Mouse (Mus musculus) liver, embryonic 13.5 days (tissue): ENCODE results near the gene Nrarp. TPM values are rescaled to one million over a fixed set of nuclear protein-coding genes. Genes with fewer than 3 reads are reported as not detected.

Experiments
- ATAC-seq: fragments of 200-750 bp; cut with Nextera tagmentation; 2 replicates; pipeline ENCODE4 v1.8.0; 2017; ENCODE audit warnings: low read depth, mild to moderate bottlenecking, moderate number of reproducible peaks, moderate library complexity
- DNase-seq: peaks from one replicate; pipeline ENCODE4 v3.0.0; 2022
- H3K27ac ChIP-seq: fragments of 300-500 bp; sonication (generic); 2 replicates; pipeline ENCODE4 v1.5.1; 2015; ENCODE audit warnings: moderate library complexity, mild to moderate bottlenecking, inconsistent platforms
- H3K27me3 ChIP-seq: fragments of 300-500 bp; sonication (generic); 2 replicates; pipeline ENCODE4 v1.6.1; 2015; ENCODE audit warnings: mild to moderate bottlenecking, inconsistent platforms
- H3K36me3 ChIP-seq: fragments of 300-500 bp; sonication (generic); 2 replicates; pipeline ENCODE4 v1.6.1; 2015; ENCODE audit warnings: mild to moderate bottlenecking, inconsistent platforms
- H3K4me1 ChIP-seq: fragments of 300-500 bp; sonication (generic); replicated peaks from 2 replicates; pipeline ENCODE4 v1.6.1; 2015; ENCODE audit warnings: inconsistent platforms
- H3K4me2 ChIP-seq: fragments of 300-500 bp; sonication (generic); 2 replicates; pipeline ENCODE4 v1.6.1; 2015; ENCODE audit warnings: inconsistent platforms, mild to moderate bottlenecking, moderate library complexity
- H3K4me3 ChIP-seq: fragments of 300-500 bp; sonication (generic); replicated peaks from 2 replicates; pipeline ENCODE4 v1.5.1; 2015; ENCODE audit warnings: mild to moderate bottlenecking, inconsistent platforms
- H3K9ac ChIP-seq: fragments of 300-500 bp; sonication (generic); 2 replicates; pipeline ENCODE4 v1.6.1; 2015; ENCODE audit warnings: mild to moderate bottlenecking, inconsistent platforms
- H3K9me3 ChIP-seq: fragments of 300-500 bp; sonication (generic); replicated peaks from 2 replicates; pipeline ENCODE4 v1.6.1; 2016; ENCODE audit warnings: inconsistent platforms
- WGBS: fragments of 180-500 bp; shearing (Covaris S2); methylation state at CpG from one replicate; pipeline ENCODE4 v1.1.7; 2015; ENCODE audit not compliant: insufficient replicate concordance; 5-methylcytosine and 5-hydroxymethylcytosine counted together
- polyA plus RNA-seq: library from polyadenylated mRNA; unstranded; fragments of >200 nt; fragmentation: Nextera tagmentation; extraction: Ambion mirVana; gene quantifications from 2 replicates; pipeline ENCODE4 v1.2.1, GENCODE M21; 2015

The Nrarp gene
- 2.5 and 2.6 TPM in 2 replicates for polyA plus RNA-seq

- H3K36me3 ChIP-seq = no peaks in the 10 kb centered on the region
- H3K4me3 ChIP-seq = peak within 1 kb of the TSS; percentile 70
- WGBS = under 1% methylated on average over 35 of the region's 35 CpGs
Measured at GRCm38 (mm10) chr2:25180478-25180903, at the start of gene Nrarp. Gene Nrarp, plus strand, starts transcription at chr2:25180758.

GRCm38 (mm10) chr2:25131601-25132000 is 49.0 kb upstream of the Nrarp start:
- Histone ChIP-seq H3K4me2 (peak overlapping the region; percentile 35), H3K4me1 (peaks cover 62% of the 10 kb centered on the region), H3K4me3 (no peak overlapping the region), H3K27me3 (no peaks in the 10 kb centered on the region), H3K27ac (peak overlapping the region; percentile 50), H3K9me3 (no peaks in the 10 kb centered on the region), H3K9ac (peak overlapping the region; percentile 34; the same call in 1 of the 2 replicates), H3K36me3 (no peaks in the 10 kb centered on the region)
- peak; percentile 87 for ATAC-seq
- WGBS = 19% methylated on average over 9 of the region's 9 CpGs
- peak; percentile 51 for DNase-seq

More at GRCm38 (mm10) chr2:25180478-25180903, at the start of gene Nrarp:
- peak within 1 kb of the TSS; percentile 86 for H3K27ac ChIP-seq
- peak within 1 kb of the TSS; percentile 98 for H3K4me2 ChIP-seq
- peaks cover 73% of the 10 kb centered on the region for H3K4me1 ChIP-seq
- ATAC-seq = peak; percentile 80
- peak within 1 kb of the TSS; percentile 77 for H3K9ac ChIP-seq
- no peaks in the 10 kb centered on the region for H3K9me3 ChIP-seq
- peak; percentile 84 for DNase-seq
- H3K27me3 ChIP-seq = peaks cover 88% of the 10 kb centered on the region

- Histone ChIP-seq H3K27ac (peak overlapping the region; percentile 80), H3K27me3 (no peaks in the 10 kb centered on the region), H3K4me3 (no peak overlapping the region), H3K4me1 (peaks cover 51% of the 10 kb centered on the region), H3K9ac (no peak overlapping the region), H3K4me2 (peak overlapping the region; percentile 6; the same call in 1 of the 2 replicates), H3K36me3 (no peaks in the 10 kb centered on the region), H3K9me3 (no peaks in the 10 kb centered on the region)
- WGBS = 12% methylated on average over 6 of the region's 6 CpGs
- DNase-seq (peak; percentile 59), ATAC-seq (peak; percentile 97)
Measured at GRCm38 (mm10) chr2:25137832-25138231, 42.7 kb upstream of the Nrarp start.

GRCm38 (mm10) chr2:25141185-25141584 is 39.4 kb upstream of the Nrarp start:
- DNase-seq (no peak), ATAC-seq (no peak)
- Histone ChIP-seq H3K27me3 (no peaks in the 10 kb centered on the region), H3K4me1 (peaks cover 36% of the 10 kb centered on the region), H3K4me3 (no peak overlapping the region), H3K27ac (no peak overlapping the region), H3K4me2 (no peak overlapping the region), H3K36me3 (no peaks in the 10 kb centered on the region), H3K9me3 (no peaks in the 10 kb centered on the region), H3K9ac (no peak overlapping the region)
- 70% methylated on average over 4 of the region's 4 CpGs for WGBS

- WGBS = 83% methylated on average over 5 of the region's 5 CpGs
- DNase-seq (no peak), ATAC-seq (no peak)
- Histone ChIP-seq H3K4me3 (no peak overlapping the region), H3K36me3 (no peaks in the 10 kb centered on the region), H3K27ac (no peak overlapping the region), H3K9ac (no peak overlapping the region), H3K4me2 (no peak overlapping the region), H3K27me3 (0 out of 2 replicates have a peak, but pooled peaks cover 3% of the 10 kb centered on the region), H3K9me3 (no peaks in the 10 kb centered on the region), H3K4me1 (peaks cover 28% of the 10 kb centered on the region)
Measured at GRCm38 (mm10) chr2:25141921-25142320, 38.6 kb upstream of the Nrarp start.

- H3K36me3 ChIP-seq = no peaks in the 10 kb centered on the region
- no peak overlapping the region for H3K27ac ChIP-seq
- 47% methylated on average over 6 of the region's 6 CpGs for WGBS
- H3K27me3 ChIP-seq = 0 out of 2 replicates have a peak, but pooled peaks cover 4% of the 10 kb centered on the region
- ATAC-seq (no peak), DNase-seq (no peak)
- H3K4me3 ChIP-seq = no peak overlapping the region
- no peak overlapping the region for H3K4me2 ChIP-seq
- H3K9ac ChIP-seq = no peak overlapping the region
- H3K4me1 ChIP-seq = peaks cover 9% of the 10 kb centered on the region
- H3K9me3 ChIP-seq = no peaks in the 10 kb centered on the region
Measured at GRCm38 (mm10) chr2:25145346-25145745, 35.2 kb upstream of the Nrarp start.

GRCm38 (mm10) chr2:25147398-25147797 is 33.2 kb upstream of the Nrarp start:
- WGBS = 76% methylated on average over 5 of the region's 5 CpGs
- ATAC-seq = no peak

GRCm38 (mm10) chr2:25147892-25148291 is 32.7 kb upstream of the Nrarp start:
- H3K36me3 ChIP-seq = no peaks in the 10 kb centered on the region
- no peak overlapping the region for H3K9ac ChIP-seq
- ATAC-seq = no peak
- H3K27ac ChIP-seq = no peak overlapping the region
- H3K4me2 ChIP-seq = no peak overlapping the region
- DNase-seq = no peak
- H3K4me3 ChIP-seq = no peak overlapping the region
- 0 out of 2 replicates have a peak, but pooled peaks cover 4% of the 10 kb centered on the region for H3K27me3 ChIP-seq
- no peaks in the 10 kb centered on the region for H3K9me3 ChIP-seq
- WGBS = 77% methylated on average over 5 of the region's 5 CpGs
- peaks cover 14% of the 10 kb centered on the region for H3K4me1 ChIP-seq

More at GRCm38 (mm10) chr2:25147398-25147797, 33.2 kb upstream of the Nrarp start:
- Histone ChIP-seq H3K4me3 (no peak overlapping the region), H3K9ac (no peak overlapping the region), H3K9me3 (no peaks in the 10 kb centered on the region), H3K27ac (no peak overlapping the region), H3K36me3 (no peaks in the 10 kb centered on the region), H3K4me1 (peaks cover 9% of the 10 kb centered on the region), H3K27me3 (0 out of 2 replicates have a peak, but pooled peaks cover 4% of the 10 kb centered on the region), H3K4me2 (no peak overlapping the region)
- DNase-seq = no peak

GRCm38 (mm10) chr2:25149643-25150042 is 30.9 kb upstream of the Nrarp start:
- Histone ChIP-seq H3K27me3 (0 out of 2 replicates have a peak, but pooled peaks cover 4% of the 10 kb centered on the region), H3K4me2 (no peak overlapping the region), H3K27ac (no peak overlapping the region), H3K4me1 (peaks cover 14% of the 10 kb centered on the region), H3K9me3 (no peaks in the 10 kb centered on the region), H3K9ac (no peak overlapping the region), H3K4me3 (no peak overlapping the region), H3K36me3 (no peaks in the 10 kb centered on the region)
- 55% methylated on average over 2 of the region's 2 CpGs for WGBS
- no peak for DNase-seq
- ATAC-seq = peak; percentile 35; the same call in 1 of the 2 replicates

- WGBS = 76% methylated on average over 4 of the region's 4 CpGs
- Histone ChIP-seq H3K4me2 (no peak overlapping the region), H3K4me3 (no peak overlapping the region), H3K27ac (no peak overlapping the region), H3K36me3 (no peaks in the 10 kb centered on the region), H3K27me3 (0 out of 2 replicates have a peak, but pooled peaks cover 4% of the 10 kb centered on the region), H3K9ac (no peak overlapping the region), H3K9me3 (no peaks in the 10 kb centered on the region), H3K4me1 (peaks cover 14% of the 10 kb centered on the region)
- DNase-seq = no peak
- no peak for ATAC-seq
Measured at GRCm38 (mm10) chr2:25151280-25151956, 29.1 kb upstream of the Nrarp start.

GRCm38 (mm10) chr2:25156177-25156576 is 24.4 kb upstream of the Nrarp start:
- peaks cover 5% of the 10 kb centered on the region for H3K4me1 ChIP-seq
- WGBS = 73% methylated on average over 3 of the region's 3 CpGs
- no peaks in the 10 kb centered on the region for H3K9me3 ChIP-seq
- no peaks in the 10 kb centered on the region for H3K36me3 ChIP-seq
- H3K27me3 ChIP-seq = no peaks in the 10 kb centered on the region
- no peak overlapping the region for H3K4me2 ChIP-seq
- no peak for DNase-seq
- no peak for ATAC-seq
- H3K4me3 ChIP-seq = no peak overlapping the region
- no peak overlapping the region for H3K9ac ChIP-seq
- H3K27ac ChIP-seq = no peak overlapping the region
